Mouse (Mus musculus) liver, postnatal 0 days (tissue): ENCODE results near the gene Tagln3.

ENCODE experiments used
- CTCF ChIP-seq: sonication (generic); IDR thresholded peaks from 2 replicates; pipeline ENCODE4 v1.5.1; 2016; ENCODE audit warnings: antibody characterized with exemption, low read depth
- EP300 ChIP-seq: IDR thresholded peaks from 2 replicates; pipeline ENCODE4 v1.6.1; 2016; ENCODE audit warnings: antibody characterized with exemption, low read depth, mild to moderate bottlenecking

DNA sequence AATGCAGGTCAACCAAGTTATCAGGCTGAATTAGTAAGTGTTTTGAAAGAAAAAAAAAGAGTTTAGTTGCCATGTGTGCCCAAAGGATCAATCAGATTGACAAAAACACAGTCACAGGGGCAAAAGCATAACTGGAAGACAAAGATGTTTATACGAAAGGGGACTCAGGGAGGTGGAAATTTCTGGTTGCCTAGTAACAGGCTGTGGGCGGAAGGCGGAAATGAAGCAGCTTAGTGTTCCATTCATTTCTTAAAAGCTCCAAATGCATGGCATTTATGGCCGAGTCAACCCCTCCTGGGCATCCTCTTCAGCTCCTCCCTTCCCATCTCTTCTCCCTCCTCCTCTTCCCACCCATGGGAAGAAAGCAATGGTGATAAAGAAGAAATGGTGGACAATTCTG lies 34.2 kb downstream of the Tagln3 start:
- TF ChIP-seq EP300 (no peak), CTCF (no peak)
